Comparison of ENCODE assay signal across 27 mouse cellular contexts in genomic region chr11:22651911-22652310, GRCm38 (mm10).
DNase-seq lines count a peak whose midpoint lies in the region; ATAC-seq lines count a peak whose summit lies in the region.
"Had no signal": no experiment of that assay in that cellular context is flagged by ENCODE, and none has a peak within 500 bp of the region (broad histone marks: within the 10 kb centered on the region; RNA-seq: fewer than 3 reads in every experiment).

No protein-coding gene starts in this region.

- H3K4me1 ChIP-seq in heart, embryonic 11.5 days (ENCODE audit: control insufficient read depth, insufficient read depth, low read length), result peaks cover 4% of the 10 kb centered on the region; the same call in 1 of the 2 replicates
- H3K4me1 ChIP-seq in liver, embryonic 11.5 days (replicated peaks; ENCODE audit: control insufficient read depth, insufficient read depth, low read length), result no peaks in the 10 kb centered on the region; the same call in 1 of the 2 replicates
- H3K4me1 ChIP-seq: stomach, embryonic 15.5 days had no signal

- no peaks in the 10 kb centered on the region for H3K36me3 ChIP-seq in heart, embryonic 11.5 days (ENCODE audit: control insufficient read depth, insufficient read depth, low read length)
- H3K36me3 ChIP-seq in liver, embryonic 11.5 days (ENCODE audit: control insufficient read depth, insufficient read depth, low read length), result no peaks in the 10 kb centered on the region
- H3K36me3 ChIP-seq: heart, embryonic 13.5 days; limb, embryonic 13.5 days; liver, embryonic 13.5 days; stomach, embryonic 15.5 days had no signal

- no peak overlapping the region for H3K4me2 ChIP-seq in heart, embryonic 11.5 days
- no peak overlapping the region for H3K4me2 ChIP-seq in liver, embryonic 11.5 days
- H3K4me2 ChIP-seq: heart, embryonic 13.5 days; limb, embryonic 13.5 days; liver, embryonic 13.5 days; stomach, embryonic 15.5 days had no signal

- H3K9me3 ChIP-seq in heart, embryonic 11.5 days (replicated peaks; ENCODE audit: control insufficient read depth, low read length), result no peaks in the 10 kb centered on the region
- H3K9me3 ChIP-seq in liver, embryonic 11.5 days (ENCODE audit: control insufficient read depth, low read length), result no peaks in the 10 kb centered on the region
- H3K9me3 ChIP-seq: heart, embryonic 13.5 days; limb, embryonic 13.5 days; liver, embryonic 13.5 days; megakaryocyte, embryonic 14.5 days; stomach, embryonic 15.5 days had no signal

- H3K4me3 ChIP-seq in heart, embryonic 11.5 days (ENCODE audit: low read depth, low read length), result no peak overlapping the region
- H3K4me3 ChIP-seq in liver, embryonic 11.5 days (ENCODE audit: low read depth, low read length), result no peak overlapping the region
- H3K4me3 ChIP-seq: erythroblast, embryonic 14.5 days; heart, adult 2 months; heart, embryonic 13.5 days; layer of hippocampus, adult 2 months; limb, embryonic 13.5 days; liver, embryonic 13.5 days; stomach, embryonic 15.5 days had no signal

- no peak overlapping the region for H3K27ac ChIP-seq in heart, embryonic 11.5 days (ENCODE audit: low read depth, low read length)
- H3K27ac ChIP-seq in liver, embryonic 11.5 days (ENCODE audit: low read depth, low read length), result no peak overlapping the region
- H3K27ac ChIP-seq: heart, adult 2 months; heart, embryonic 13.5 days; layer of hippocampus, adult 2 months; limb, embryonic 13.5 days; liver, embryonic 13.5 days; stomach, embryonic 15.5 days had no signal

- 85% methylated on average over 4 of the region's 4 CpGs for WGBS in heart, embryonic 11.5 days (ENCODE audit: insufficient replicate concordance)
- 84% methylated on average over 4 of the region's 4 CpGs for WGBS in liver, embryonic 11.5 days

- H3K9ac ChIP-seq in heart, embryonic 11.5 days (ENCODE audit: low read depth, low read length), result no peak overlapping the region
- H3K9ac ChIP-seq in liver, embryonic 11.5 days (ENCODE audit: low read depth, low read length), result no peak overlapping the region
- H3K9ac ChIP-seq: heart, embryonic 13.5 days; limb, embryonic 13.5 days; liver, embryonic 13.5 days; stomach, embryonic 15.5 days had no signal

- H3K27me3 ChIP-seq in heart, embryonic 11.5 days (ENCODE audit: control insufficient read depth, insufficient read depth, low read length), result no peaks in the 10 kb centered on the region
- H3K27me3 ChIP-seq in liver, embryonic 11.5 days (replicated peaks; ENCODE audit: control insufficient read depth, insufficient read depth, low read length), result no peaks in the 10 kb centered on the region
- H3K27me3 ChIP-seq: heart, embryonic 13.5 days; limb, embryonic 13.5 days; liver, embryonic 13.5 days; megakaryocyte, embryonic 14.5 days; stomach, embryonic 15.5 days had no signal

- ATAC-seq in heart, embryonic 11.5 days (replicated peaks; ENCODE audit: insufficient number of reproducible peaks, low FRiP score, low TSS enrichment), result no peak
- no peak for ATAC-seq in liver, embryonic 11.5 days (replicated peaks; ENCODE audit: low FRiP score)
- ATAC-seq: inflammation-experienced regulatory T-cells, adult 6 months; lung, postnatal 0 days had no signal

- DNase-seq in heart, adult 11 months, result peak; percentile 80
- peak; percentile 22 for DNase-seq in liver, embryonic 11.5 days (ENCODE audit: low spot score)
- DNase-seq in liver (no peak), R1 (ENCODE audit: low read depth, low spot score) (peak; percentile 17)
- DNase-seq in Muller cell, postnatal 12 days (ENCODE audit: inconsistent ontology term), result peak; percentile 29
- DNase-seq: adrenal gland, postnatal 10 days; B cell, adult 2 months; cerebellum, adult 9-11 months; gastrocnemius, postnatal 36 days; heart, adult 2 months; heart, postnatal 10 days; kidney, adult 2 months; kidney, postnatal 36 days; liver, embryonic 13.5 days; lung, adult 18-20 months; lung, postnatal 4 days; retina, postnatal 1 day; right cerebral cortex, postnatal 14 days had no signal
